Mouse (Mus musculus): ENCODE data around the gene Ggcx.
"Not testable (repeated sequence)": the region's sequence is repeated elsewhere in the genome, so short reads cannot be mapped to it uniquely, and the experiment has no call there.

Gene Ggcx

DNA sequence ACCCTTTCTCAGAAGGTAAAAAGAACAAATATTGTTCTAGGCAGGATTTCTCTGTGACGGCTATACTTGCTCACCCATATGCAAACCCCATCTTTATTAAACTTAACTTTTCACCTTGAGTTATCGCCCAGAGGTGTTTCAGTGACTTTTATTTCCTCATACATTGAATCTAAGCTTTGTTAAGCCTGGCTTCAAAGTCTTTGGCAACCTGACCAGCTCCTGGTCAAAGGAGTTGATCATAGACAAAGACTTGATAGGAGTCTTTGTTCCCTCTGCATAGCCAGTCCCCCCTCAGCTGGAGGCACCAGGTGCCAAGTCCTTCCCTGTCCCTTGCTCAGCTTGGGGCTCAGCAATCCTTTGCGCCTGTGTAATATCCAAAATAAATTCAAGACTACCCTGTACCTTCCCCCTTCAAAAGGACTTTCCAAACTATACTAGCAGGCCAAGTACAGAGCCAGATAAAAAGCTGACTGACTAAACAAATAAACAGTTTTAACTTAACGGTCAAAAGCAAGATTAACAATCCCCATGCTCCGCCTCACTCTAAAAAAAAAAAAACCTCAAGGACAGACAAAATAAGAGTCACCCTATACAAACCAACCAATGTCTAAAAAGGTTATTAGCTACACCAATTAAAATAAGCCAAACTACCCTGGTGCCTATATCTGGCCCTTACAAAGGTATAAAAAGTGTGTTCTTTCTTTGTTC is 48.6 kb downstream of the Ggcx start:
- not testable (repeated sequence) for DNase-seq (ENCODE audit: low spot score)

DNA sequence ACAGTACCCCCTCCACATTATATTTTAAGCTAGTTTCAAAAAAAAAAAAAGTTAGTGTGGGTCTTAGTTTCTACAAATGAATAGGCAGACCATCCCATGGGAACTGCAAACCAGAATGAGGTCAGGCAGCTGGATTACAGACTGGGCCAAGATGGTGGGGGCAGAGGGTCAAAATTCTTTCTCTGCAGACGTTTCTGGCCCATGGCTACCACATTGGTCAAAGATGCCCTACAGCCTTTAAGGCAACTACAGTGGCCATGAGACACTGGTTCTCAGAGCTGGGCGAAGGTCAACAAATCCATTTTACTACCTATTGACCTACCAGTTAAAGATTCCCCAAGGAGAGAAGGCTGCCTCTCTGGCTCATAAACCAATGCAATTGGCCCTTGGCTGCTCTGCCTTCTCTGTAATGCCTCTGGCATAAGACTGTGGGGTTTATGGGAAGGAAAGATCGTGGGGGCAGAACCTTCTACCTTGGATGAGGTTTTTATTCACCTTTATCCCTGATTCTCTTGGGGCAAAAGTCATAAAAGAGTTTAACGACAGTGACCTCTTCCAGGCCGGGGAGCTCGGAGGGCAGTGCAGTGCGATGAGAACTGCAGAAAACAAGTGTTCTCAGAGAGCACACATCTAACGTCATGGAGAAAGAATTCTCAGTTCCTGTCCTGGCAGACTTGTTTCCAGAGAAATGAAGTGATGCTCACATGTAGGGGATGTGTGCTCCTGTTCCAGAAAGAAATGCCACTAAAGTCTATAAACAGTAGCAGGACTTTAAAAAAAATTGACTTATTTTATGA is 51.5 kb downstream of the Ggcx start:
- DNase-seq (ENCODE audit: low spot score): no peak

DNA sequence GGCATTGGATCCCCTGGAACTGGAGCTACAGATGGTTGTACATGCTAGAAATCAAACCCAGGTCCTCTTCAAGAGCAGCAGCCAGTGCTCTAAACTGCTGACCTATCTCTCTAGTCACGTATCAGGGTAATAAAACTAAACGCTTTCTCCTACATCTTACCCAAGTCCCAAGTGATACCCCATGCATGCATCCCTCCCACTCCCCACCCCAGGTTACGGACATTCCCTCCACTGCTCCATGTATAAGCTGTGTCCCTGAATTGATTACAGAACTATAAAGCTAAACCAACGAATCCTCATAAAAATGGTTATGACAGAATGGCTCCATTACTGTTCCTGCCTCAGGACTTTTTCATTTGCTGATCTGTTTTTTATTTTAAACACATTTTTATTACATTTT is 52.1 kb downstream of the Ggcx start:
- DNase-seq (ENCODE audit: low spot score): no peak

DNA sequence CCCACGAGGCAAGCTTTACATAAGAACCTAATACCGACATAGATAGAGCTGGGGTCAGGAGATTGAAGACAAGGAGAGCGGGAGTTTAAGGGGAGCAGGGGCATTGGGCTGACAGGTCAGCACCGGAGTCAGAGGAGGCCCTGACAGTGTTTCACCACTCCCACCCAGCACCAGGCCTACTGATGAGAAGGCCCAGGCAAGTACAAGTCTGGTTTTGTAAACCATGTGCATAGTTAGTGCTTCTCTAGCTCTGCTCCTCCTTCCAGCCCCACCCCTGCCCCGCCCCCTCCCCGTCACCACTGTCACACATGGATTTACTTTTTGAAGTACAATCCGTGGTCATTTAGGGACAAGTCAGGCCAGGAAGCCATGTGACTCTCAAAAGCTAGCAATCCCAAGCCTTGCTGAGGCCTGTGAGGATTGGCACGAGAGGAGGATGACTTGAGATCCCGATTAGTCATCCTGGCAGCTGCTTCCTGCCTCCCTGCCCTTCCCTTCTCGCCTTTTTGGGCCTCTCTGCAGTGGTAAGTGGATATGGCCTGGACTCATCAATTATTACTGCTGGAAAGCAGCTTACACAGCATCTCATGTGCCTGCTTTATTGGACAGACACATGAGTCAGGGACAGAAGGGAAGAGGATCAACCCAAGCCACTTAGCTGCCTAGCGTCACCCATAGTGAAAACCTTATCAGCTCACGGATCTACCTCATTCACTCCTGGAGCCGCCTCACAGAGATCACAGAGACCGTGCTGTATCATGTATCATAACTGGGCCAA is 59.3 kb downstream of the Ggcx start:
- DNase-seq (ENCODE audit: low spot score): no peak

DNA sequence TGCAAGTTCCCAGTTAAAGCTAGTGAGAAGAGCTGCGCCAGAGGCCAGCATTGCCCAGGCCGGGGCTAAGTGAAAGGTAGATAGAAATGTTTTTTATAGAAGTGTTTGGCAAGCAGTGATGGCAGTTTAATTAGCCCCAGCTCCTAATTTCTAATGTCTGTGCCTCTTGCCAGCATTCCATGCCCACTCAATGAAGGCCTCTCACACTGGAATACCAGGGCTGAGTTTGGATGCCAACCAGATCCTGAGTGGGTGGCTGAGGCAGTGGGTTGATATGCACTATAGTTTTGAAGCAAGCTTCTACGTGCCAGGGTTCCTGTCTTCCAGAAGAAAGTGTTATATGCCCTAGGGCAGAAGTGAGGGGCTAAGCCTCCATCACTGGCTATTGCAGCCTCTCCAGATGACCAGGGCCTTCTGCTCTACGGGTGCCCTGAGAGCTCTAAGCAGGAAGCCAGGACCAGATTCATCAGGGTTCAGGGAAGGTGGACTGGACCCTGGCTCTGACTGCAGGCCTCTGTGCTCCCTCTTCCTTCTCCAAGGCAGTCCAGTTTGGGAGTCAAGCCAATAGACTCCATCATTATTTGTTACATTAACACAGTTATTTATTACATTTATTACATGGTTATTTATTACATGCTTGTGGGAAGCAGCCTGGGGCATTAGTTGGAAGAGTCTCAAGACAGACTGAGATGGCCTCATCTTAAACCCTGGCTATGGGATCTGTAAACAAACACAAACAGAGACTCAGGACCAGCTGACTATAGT is 61.3 kb downstream of the Ggcx start:
- DNase-seq (ENCODE audit: low spot score): no peak

DNA sequence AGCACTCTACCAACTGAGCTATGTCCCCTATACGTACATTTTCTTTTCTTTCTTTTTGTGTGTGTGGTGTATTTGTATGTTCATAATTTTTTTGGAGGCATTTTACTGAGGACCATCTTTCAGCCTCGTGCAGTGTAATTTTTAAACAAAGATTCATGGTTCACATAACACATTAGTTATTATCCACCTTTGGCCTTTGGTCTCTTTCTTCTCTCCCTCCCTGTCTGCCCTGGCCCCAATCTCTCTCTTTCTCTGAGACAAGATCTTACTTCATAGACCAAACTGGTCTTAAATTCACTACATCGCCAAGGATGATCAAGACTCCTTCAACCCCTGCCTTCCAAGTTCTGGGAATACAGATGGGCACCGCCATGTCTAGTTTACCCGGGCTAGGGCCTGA is 62.7 kb downstream of the Ggcx start:
- no peak for DNase-seq (ENCODE audit: low spot score)

DNA sequence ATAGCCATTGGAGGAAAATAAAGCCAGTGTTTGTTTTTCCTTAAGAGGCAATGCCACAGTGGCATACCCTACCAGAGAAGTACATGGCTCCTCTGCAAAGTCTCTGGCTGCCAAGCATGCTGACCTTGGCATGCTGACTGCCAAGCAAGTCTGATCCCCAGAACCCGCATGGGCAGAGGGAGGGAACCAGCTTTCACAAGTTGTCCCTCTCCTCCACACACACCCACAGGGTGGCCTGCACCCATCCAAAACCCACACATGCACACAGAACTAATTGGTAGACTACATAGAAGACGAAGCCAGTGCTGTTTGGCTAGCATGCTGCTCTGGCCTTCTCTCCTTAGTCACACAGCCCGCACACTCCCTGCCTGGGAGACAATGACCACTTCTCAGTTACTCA is 63.5 kb downstream of the Ggcx start:
- DNase-seq (ENCODE audit: low spot score): no peak

DNA sequence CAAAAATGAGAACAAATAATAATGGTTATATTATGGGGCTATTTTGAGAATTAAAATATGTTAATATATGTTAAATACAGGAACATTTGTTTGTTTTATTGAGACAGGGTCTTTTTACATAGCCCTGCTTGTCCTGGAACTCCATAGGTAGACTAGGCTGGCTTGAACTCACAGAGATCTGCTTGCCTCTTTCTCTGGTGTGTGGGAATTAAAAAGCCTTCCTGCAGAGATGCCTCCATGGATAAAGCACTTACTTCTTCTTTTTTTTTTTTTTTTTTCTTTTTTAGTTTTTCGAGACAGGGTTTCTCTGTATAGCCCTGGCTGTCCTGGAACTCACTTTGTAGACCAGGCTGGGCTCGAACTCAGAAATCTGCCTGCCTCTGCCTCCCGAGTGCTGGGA is 64.6 kb downstream of the Ggcx start:
- DNase-seq (ENCODE audit: low spot score): not testable (repeated sequence)

DNA sequence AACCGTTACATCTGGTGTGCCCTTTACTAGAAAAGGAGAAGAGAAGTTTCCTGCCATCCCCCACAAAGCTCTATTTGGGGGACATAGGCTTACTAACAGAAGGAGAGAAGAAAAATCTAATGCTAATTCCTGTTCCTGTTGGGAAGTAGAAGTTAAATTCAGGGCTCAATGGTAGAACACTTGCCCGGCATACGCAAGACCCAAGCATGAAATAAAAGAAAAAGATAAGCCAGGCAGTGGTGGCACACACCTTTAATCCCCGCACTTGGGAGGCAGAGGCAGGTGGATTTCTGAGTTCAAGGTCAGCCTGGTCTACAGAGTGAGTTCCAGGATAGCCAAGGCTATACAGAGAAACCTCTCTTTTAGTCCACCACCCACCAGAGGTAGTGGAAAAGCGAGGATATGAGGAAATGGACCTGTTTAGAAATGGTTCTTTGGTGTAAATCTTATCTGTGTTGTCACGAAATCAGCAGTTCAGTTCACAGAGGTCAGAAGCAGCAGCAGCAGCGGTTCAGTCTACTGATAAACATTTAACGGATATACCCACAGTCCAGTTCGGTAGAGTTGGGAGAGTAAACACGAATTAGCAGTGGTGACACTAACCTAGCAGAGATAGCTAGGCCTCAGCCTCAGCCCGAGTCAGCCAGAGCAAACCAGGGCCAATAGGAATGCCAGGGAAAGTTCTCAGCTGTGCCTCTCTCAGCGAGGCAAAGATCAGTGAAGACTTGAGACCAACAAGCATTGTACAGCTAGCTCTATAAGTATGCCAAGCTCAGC is 65.7 kb downstream of the Ggcx start:
- no peak for DNase-seq (ENCODE audit: low spot score)

DNA sequence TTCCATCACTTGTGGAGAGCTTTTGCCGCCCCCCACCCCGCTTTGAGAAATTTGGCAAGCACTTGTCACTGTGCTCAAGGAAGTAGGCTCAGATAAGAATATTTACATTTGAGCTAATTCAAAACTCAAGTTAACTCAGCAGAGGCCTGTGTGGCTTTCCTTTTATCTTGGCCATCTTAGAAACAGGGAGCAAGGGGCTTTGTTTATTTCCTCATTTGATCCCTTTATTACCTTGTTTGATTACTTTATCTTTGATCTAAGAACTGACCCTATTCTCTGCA is 66.3 kb downstream of the Ggcx start:
- DNase-seq (ENCODE audit: low spot score): no peak
